Mouse (Mus musculus): Measurements from ENCODE around the gene Arhgef19.

Gene Arhgef19

GRCm38 (mm10) chr4:141239388-141240125, at the start of gene Arhgef19:
Gene Arhgef19 (plus strand): TSS chr4:141239499.
- DNase-seq (ENCODE audit: inconsistent ontology term), result peak; percentile 98

DNA sequence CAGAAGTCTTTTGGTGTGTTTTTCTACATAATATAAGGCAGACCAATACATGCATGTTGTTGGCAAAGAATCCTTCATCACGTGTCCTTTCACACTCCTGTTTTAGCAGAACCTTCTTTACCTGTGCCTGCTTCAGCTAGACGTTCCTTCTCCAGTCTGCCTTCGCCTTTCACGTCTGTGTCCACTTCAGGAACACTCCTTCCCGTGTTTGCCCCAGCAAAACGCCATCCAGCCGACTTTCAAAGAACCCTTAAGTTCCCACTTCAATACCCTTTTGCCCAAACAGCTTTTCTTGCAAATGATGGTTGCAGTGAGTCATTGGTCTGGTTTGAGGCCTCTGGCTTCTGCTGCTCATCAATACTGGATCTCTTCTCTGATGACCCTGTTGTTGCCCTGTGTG, 48.0 kb upstream of the Arhgef19 start:
- no peak for DNase-seq (ENCODE audit: inconsistent ontology term)

DNA sequence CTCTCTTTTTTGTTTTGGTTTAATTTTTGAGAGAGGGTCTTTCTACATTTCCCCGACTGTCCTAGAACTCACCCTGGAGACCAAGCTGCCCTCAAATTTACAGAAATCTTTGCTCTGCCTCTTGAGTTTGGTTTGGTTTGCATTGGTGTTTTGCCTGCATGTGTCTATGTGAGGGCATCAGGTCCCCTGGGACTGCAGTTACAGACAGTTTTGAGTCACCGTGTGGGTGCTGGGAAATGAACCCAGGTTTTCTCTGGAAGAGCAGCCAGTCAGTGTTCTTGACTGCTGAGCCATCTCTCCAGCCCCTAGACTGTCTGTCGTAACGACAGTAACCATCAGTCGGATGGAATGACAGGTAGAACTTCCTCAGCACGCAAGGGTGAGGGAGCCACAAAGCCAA, 44.7 kb upstream of the Arhgef19 start:
- DNase-seq (ENCODE audit: inconsistent ontology term), result no peak

DNA sequence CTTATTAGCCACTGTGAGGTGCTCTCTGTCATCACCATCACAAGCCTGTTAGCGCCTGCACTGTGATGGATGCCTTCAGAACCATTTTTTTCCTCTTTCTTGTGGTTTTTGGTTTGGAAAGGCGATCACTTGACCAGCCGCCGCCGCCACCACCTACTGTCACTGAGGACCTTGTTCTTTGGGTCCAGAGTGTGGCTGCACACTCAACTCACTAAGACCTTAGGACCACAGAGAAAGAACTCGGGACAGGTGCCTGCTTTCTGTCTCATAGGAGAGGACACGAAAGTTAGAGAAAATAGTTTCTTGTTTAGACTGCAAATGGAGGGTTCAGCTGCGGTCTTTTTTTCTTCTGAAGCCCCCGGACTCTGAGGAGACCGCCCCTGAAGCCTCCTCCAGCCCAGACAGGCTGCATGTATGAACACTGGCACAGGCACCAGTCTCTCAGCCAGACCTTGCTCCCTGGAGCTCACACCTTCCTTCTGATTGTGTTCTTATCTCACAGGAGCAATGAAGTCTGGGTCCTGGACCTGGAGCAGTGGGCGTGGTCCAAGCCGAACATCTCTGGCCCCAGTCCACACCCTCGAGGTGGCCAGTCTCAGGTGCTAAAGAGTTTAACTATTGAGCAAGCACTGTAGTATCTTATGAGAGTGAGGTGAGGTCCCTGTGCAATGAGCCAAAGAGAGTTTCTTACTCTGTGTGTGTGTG, 42.2 kb upstream of the Arhgef19 start:
- DNase-seq (ENCODE audit: inconsistent ontology term), result no peak

GRCm38 (mm10) chr4:141197686-141198035, 41.6 kb upstream of the Arhgef19 start:
- no peak for DNase-seq (ENCODE audit: inconsistent ontology term)

DNA sequence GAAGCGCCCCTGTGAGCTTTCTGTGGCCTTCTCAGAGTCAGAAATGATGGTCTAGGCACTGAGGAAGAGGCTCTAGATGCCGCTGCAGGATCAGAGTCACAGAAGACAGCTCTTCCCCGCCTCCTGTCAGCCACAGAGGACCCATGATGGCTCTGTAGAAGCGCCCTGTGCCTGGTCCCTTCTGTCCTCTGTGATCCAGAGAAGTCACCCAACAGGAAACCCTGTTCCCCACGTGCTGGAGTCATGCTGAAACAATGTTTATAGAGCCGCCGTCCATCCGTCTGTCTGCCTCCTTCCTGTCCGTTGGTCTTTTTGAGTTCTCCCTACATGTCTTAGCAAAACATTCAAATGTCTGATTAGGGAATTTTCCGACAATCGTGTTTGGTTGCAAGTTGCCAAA, 38.4 kb upstream of the Arhgef19 start:
- DNase-seq (ENCODE audit: inconsistent ontology term), result no peak

DNA sequence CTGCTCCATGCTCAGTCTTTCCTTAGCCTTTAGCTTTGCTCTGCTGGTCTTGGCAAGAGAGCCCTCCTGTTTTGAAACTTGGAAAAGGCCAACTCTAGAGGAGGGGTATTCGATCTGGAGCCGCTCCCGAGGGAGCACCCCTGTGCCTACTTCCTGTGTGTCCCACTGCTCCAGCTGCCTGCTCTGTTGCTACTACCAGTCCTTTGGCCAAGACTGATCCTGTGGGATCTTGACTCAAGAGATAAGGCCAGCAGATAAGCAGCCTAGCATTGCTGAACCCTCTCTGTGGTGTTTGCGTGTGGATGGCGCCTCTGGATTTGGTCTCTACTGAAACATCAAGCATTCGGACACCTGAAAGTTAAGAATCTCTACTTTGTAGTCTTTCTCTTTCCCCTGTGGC, 37.1 kb upstream of the Arhgef19 start:
- no peak for DNase-seq (ENCODE audit: inconsistent ontology term)

GRCm38 (mm10) chr4:141204580-141205061, 34.7 kb upstream of the Arhgef19 start:
- DNase-seq (ENCODE audit: inconsistent ontology term), result peak; percentile 16

- no peak for DNase-seq (ENCODE audit: inconsistent ontology term)
These were observed 32.2 kb upstream of the Arhgef19 start for GRCm38 (mm10) chr4:141207081-141207480.

GRCm38 (mm10) chr4:141210524-141211219, 28.6 kb upstream of the Arhgef19 start:
- peak; percentile 11 for DNase-seq (ENCODE audit: inconsistent ontology term)

DNA sequence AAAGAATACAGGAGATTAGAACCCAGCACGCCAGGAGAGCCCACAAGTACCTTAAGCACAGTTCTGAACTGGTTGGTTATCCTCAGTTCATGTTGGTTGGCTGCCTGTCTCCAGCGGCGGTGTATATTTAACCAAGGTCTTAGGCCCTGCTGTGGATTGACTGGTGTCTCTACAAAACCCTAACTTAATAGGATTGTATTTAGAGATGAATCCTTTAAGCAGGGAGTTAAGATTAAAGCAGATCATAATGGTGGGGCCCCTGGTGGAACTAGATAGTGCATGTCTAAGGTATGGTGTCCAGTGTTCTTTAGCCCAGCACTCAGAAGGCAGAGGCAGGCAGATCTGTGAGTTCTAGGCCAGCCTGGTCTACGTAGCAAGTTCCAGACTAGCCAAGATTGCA, 27.7 kb upstream of the Arhgef19 start:
- DNase-seq (ENCODE audit: inconsistent ontology term), result no peak

DNA sequence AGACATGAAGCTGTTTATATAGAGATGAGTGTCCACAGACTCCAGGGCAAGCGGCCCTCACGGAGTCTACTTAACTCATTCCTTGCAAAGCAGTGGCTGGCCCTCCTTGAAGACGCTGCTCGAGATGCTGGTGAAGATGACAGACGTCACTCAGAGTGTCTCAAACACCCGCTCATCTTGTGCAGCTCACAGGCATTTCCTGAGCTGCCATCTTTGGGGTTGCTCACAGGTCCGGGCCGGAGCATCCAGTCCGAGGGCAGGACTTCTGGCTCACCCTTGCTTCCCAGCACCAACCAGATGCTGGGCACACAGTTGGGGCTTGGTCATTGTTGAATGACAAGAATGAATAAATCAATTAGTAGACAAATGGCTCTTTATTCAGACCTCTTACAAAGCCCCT, 26.4 kb upstream of the Arhgef19 start:
- no peak for DNase-seq (ENCODE audit: inconsistent ontology term)

- DNase-seq (ENCODE audit: inconsistent ontology term), result peak; percentile 20
These were observed 26.0 kb upstream of the Arhgef19 start for GRCm38 (mm10) chr4:141213342-141213741.

DNA sequence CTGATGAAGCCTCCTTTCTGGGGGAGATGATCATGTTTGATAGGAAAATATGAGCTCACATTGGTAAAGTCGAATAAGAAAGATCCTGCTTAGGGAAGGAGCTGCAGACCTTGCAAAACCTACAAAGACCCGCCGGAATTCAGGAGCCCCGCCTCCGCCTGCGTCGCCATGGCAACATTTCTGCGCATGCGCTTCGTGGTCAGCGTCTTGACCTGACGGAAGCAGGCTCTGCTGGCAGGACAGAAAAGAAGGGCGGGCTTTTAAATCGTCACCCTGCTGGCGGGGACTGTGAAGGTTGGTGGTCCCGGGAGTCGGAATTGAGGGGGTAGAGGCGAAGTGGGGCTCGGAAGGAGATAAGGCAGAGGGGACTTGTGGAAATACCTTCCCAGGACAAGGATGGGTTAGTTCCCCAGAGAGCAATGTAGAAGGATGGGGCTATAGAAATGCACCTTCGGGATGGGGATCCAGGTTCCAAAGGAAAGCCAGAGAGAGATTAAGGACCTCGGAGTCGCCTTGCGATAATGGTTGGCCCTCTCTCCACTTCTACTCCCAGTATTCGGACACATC, 25.4 kb upstream of the Arhgef19 start, which contains the start of gene Rsg1:
Rsg1 (plus strand) TSS at position 187 of the 567 bp plus-strand sequence.
- DNase-seq (ENCODE audit: inconsistent ontology term), result peak; percentile 89

GRCm38 (mm10) chr4:141214337-141214851, 24.9 kb upstream of the Arhgef19 start:
- DNase-seq (ENCODE audit: inconsistent ontology term), result peak; percentile 21

GRCm38 (mm10) chr4:141219583-141220213, 19.6 kb upstream of the Arhgef19 start:
- DNase-seq (ENCODE audit: inconsistent ontology term), result no peak

DNA sequence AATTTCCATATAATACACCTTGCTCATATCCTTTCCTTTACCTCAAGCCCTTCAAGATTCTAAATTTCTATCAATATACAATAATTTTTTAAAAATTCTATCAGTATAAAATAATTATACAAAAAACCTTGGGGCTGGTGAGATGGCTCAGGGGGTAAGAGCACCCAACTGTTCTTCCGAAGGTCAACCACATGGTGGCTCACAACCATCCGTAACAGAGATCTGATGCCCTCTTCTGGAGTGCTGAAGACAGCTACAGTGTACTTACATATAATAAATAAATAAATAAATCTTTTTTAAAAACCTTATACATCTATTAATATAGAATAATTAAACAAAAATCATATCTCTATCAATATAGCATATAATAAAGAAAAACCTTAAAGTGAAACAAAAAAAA, 17.5 kb upstream of the Arhgef19 start:
- DNase-seq (ENCODE audit: inconsistent ontology term), result no peak

GRCm38 (mm10) chr4:141222752-141223151, 16.5 kb upstream of the Arhgef19 start:
- DNase-seq (ENCODE audit: inconsistent ontology term), result no peak

GRCm38 (mm10) chr4:141228687-141229086, 10.6 kb upstream of the Arhgef19 start:
- DNase-seq (ENCODE audit: inconsistent ontology term), result no peak

DNA sequence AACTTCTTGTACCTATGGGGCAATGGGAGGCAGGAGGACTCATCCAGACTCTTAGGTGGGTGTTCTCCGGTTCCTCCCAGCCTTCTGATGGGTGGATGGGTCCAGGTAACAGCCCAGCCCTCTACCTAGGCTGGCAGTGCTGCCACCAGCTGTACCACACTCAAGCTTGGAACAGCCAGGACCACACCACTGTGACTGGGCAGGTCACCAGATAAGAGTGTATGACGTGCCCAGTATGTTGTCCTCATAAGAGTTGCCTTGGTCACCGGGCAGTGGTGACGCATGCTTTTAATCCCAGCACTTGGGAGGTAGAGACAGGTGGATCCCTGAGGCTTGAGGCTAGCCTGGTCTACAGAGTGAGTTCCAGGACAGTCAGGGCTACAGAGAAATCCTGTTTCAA, 6.1 kb upstream of the Arhgef19 start:
- DNase-seq (ENCODE audit: inconsistent ontology term), result no peak

DNA sequence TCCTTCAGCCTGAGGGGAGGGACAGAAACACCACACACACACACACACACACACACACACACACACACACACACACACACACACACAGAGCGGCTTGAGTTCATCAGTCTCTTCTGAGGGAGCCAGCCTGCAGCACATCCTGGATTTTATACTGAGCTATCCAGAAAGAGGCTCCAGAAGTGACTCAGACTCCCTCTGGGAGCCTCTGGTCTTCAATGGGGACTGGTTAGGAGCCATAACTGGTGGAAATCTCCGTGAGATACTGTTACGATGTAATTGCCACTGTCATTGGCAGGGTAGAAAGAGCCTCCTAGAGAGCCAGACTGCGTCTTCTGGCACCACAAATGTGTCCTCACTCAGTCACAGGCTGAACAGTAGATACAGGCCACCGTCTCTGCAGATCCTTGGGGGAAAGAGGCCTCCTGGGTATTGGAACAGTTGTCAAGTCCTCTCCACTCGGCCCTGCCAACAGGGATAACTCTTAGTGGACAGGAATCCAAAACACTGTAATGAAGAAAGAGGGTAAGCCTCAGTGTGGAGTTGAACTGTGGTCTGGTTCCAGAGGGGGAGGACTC, 3.7 kb upstream of the Arhgef19 start:
- DNase-seq (ENCODE audit: inconsistent ontology term), result no peak

Data from Muller cell, postnatal 12 days (primary cell).